Mouse (Mus musculus): Measurements from ENCODE around the gene Acmsd. TPM values are rescaled to one million over a fixed set of nuclear protein-coding genes. Genes with fewer than 3 reads are reported as not detected.

The Acmsd gene
- polyA plus RNA-seq, 2 experiments = 4.5 to 7.1 TPM

DNA sequence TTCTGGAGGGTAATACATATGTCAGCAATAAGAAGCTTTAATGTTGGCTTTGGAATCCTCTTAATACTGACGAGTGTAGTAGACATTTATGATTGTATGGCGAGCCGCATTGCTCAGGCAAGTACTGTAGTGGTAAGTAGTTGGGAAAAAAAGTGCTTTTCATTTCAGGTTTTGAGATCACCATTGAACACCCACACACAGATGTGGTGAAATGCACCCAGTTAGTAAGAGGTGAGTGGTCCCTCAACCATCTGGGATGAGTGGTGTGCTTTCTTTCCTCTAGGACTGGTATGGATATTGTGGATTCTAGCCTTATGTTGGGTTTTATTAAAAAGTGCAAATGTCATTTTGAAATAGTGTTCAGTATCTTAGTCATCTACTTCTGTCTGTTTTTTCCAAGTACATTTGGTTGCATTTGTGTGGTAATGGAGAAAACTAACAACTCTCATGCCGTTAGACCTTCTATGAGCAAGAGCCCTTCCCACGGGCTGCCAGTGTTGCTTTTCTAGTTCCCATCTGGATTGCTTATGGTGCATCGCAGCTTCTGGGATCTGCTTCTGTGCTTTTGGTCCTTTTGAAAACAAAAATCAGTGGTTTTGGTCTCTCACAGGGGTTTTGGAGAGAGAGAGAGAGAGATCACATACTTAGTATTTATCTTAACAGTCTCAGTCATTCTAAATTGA is 66.0 kb downstream of the Acmsd start:
- Histone ChIP-seq H3K4me2 (ENCODE audit: low read depth) (no peak overlapping the region), H3K9me3 (ENCODE audit: control insufficient read depth, low read length) (no peaks in the 10 kb centered on the region), H3K4me3 (ENCODE audit: insufficient read depth in 1 of 2, low read depth in 2 of 2, low read length in 2 of 2) (no peak overlapping the region), H3K9ac (replicated peaks) (no peak overlapping the region), H3K4me1 (replicated peaks; ENCODE audit: control insufficient read depth in 2 of 2, insufficient read depth in 2 of 2, low read length in 1 of 2) (no peaks in the 10 kb centered on the region), H3K36me3 (replicated peaks; ENCODE audit: control insufficient read depth, insufficient read depth, low read depth) (peaks cover 31% of the 10 kb centered on the region), H3K27ac (no peak overlapping the region), H3K27me3 (ENCODE audit: control insufficient read depth, insufficient read depth, low read length) (no peaks in the 10 kb centered on the region)
- 87% methylated on average over 6 of the region's 6 CpGs for WGBS (ENCODE audit: insufficient replicate concordance)
- ATAC-seq (ENCODE audit: insufficient read depth) (no peak), DNase-seq (ENCODE audit: low read depth in 3 of 3, low spot score in 3 of 3) (no peak)
- TF ChIP-seq CTCF (IDR thresholded peaks at IDR 0.05; ENCODE audit: low read depth) = no peak
- no peak for TF ChIP-seq EP300 (IDR thresholded peaks at IDR 0.05; ENCODE audit: low read depth)

DNA sequence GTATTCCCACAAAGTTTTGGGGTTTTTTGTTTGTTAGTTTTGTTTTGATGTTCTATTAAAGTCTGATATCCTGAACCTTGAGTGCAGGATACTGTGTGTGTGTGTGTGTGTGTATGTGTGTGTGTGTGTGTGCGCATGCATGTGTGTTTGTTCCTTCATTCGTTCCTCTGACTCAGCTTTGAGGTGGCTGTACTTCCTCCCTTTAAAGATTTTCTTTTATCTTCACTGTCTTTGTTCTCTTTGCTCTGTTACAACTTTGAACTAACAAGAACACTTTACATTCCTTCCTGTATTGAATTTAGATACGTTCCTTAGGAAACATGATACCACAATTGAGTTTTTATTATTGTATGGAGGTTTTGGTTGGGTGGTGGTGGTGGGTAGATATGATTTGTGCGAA is 67.1 kb downstream of the Acmsd start:
- H3K9me3 ChIP-seq (ENCODE audit: control insufficient read depth, low read length) = no peaks in the 10 kb centered on the region
- 64% methylated on average over 4 of the region's 4 CpGs for WGBS (ENCODE audit: insufficient replicate concordance)

DNA sequence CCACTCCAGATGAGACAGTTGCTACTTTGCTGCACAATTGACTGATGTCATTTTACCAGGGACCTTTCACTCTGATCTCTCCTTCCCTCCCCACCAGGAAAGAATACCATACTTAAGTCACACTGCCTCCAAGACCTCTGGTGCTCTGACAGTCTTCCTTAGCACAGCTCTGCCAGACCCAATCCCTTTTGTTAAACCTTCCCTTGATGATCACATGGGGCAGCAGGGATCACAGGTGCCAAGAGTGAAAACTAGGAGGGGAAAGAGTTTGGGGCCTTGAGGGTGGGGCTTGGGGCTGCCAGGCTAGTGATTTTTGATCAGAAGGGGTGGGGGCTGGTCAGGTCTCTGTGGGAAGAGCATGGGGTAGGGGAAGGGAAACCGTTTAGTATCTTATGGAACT is 67.5 kb downstream of the Acmsd start:
- Histone ChIP-seq H3K9me3 (ENCODE audit: control insufficient read depth, low read length) (no peaks in the 10 kb centered on the region), H3K36me3 (replicated peaks; ENCODE audit: control insufficient read depth, insufficient read depth, low read depth) (peaks cover 30% of the 10 kb centered on the region), H3K4me3 (ENCODE audit: insufficient read depth in 1 of 2, low read depth in 2 of 2, low read length in 2 of 2) (no peak overlapping the region), H3K27me3 (ENCODE audit: control insufficient read depth, insufficient read depth, low read length) (no peaks in the 10 kb centered on the region), H3K4me2 (ENCODE audit: low read depth) (no peak overlapping the region), H3K27ac (no peak overlapping the region), H3K4me1 (replicated peaks; ENCODE audit: control insufficient read depth in 2 of 2, insufficient read depth in 2 of 2, low read length in 1 of 2) (no peaks in the 10 kb centered on the region), H3K9ac (replicated peaks) (no peak overlapping the region)
- TF ChIP-seq EP300 (IDR thresholded peaks at IDR 0.05; ENCODE audit: low read depth) (no peak), CTCF (IDR thresholded peaks at IDR 0.05; ENCODE audit: low read depth) (no peak)
- DNase-seq (ENCODE audit: low read depth in 3 of 3, low spot score in 3 of 3) (no peak), ATAC-seq (ENCODE audit: insufficient read depth) (no peak)
- 56% methylated on average over 1 of the region's 1 CpGs for WGBS (ENCODE audit: insufficient replicate concordance)

More for the DNA sequence above, 67.1 kb downstream of the Acmsd start:
- H3K4me1 ChIP-seq (replicated peaks; ENCODE audit: control insufficient read depth in 2 of 2, insufficient read depth in 2 of 2, low read length in 1 of 2) = no peaks in the 10 kb centered on the region
- H3K9ac ChIP-seq (replicated peaks) = no peak overlapping the region
- TF ChIP-seq CTCF (IDR thresholded peaks at IDR 0.05; ENCODE audit: low read depth) (no peak), EP300 (IDR thresholded peaks at IDR 0.05; ENCODE audit: low read depth) (no peak)
- no peak overlapping the region for H3K4me2 ChIP-seq (ENCODE audit: low read depth)
- H3K36me3 ChIP-seq (replicated peaks; ENCODE audit: control insufficient read depth, insufficient read depth, low read depth) = peaks cover 33% of the 10 kb centered on the region
- ATAC-seq (ENCODE audit: insufficient read depth) (no peak), DNase-seq (ENCODE audit: low read depth in 3 of 3, low spot score in 3 of 3) (no peak)
- H3K27me3 ChIP-seq (ENCODE audit: control insufficient read depth, insufficient read depth, low read length) = no peaks in the 10 kb centered on the region
- no peak overlapping the region for H3K27ac ChIP-seq
- no peak overlapping the region for H3K4me3 ChIP-seq (ENCODE audit: insufficient read depth in 1 of 2, low read depth in 2 of 2, low read length in 2 of 2)

DNA sequence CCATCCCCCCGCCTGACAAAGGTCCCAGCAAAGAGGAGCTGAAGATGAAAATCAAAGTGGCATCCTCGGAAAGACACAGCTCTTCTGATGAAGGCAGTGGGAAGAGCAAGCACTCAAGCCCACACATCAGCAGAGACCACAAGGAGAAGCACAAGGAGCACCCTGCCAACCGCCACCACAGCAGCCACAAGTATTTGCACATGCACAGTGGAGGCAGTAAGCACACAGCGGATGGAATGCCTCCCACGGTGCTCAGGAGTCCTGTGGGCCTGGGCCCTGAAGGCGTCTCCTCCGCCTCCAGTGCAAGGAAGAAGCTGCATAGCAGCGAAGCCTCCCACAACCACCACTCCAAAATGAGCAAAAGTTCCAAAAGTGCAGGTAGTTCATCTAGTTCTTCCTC is 73.7 kb downstream of the Acmsd start:
- 87% methylated on average over 8 of the region's 8 CpGs for WGBS (ENCODE audit: insufficient replicate concordance)
- Histone ChIP-seq H3K9me3 (ENCODE audit: control insufficient read depth, low read length) (no peaks in the 10 kb centered on the region), H3K4me3 (ENCODE audit: insufficient read depth in 1 of 2, low read depth in 2 of 2, low read length in 2 of 2) (no peak overlapping the region), H3K27ac (no peak overlapping the region), H3K4me2 (ENCODE audit: low read depth) (no peak overlapping the region), H3K4me1 (replicated peaks; ENCODE audit: control insufficient read depth in 2 of 2, insufficient read depth in 2 of 2, low read length in 1 of 2) (no peaks in the 10 kb centered on the region), H3K36me3 (replicated peaks; ENCODE audit: control insufficient read depth, insufficient read depth, low read depth) (peaks cover 45% of the 10 kb centered on the region), H3K9ac (replicated peaks) (no peak overlapping the region), H3K27me3 (ENCODE audit: control insufficient read depth, insufficient read depth, low read length) (no peaks in the 10 kb centered on the region)
- TF ChIP-seq EP300 (IDR thresholded peaks at IDR 0.05; ENCODE audit: low read depth) = no peak
- TF ChIP-seq CTCF (IDR thresholded peaks at IDR 0.05; ENCODE audit: low read depth) = no peak
- ATAC-seq (ENCODE audit: insufficient read depth) = no peak
- no peak for DNase-seq (ENCODE audit: low read depth in 3 of 3, low spot score in 3 of 3)

DNA sequence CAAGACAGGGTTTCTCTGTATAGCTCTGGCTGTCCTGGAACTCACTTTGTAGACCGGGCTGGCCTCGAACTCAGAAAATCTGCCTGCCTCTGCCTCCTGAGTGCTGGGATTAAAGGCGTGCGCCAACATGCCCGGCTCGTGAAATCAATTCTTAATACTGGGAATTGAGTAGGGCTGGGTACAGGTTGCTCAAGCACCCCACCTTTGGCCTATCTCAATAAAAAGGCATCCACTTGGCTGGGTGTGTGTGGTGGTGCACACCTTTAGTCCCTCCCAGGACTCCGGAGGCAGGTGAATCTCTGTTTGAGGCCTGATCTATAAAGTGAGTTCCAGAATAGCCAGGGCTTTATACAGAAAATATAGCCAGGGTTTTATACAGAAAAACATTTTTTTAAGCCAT is 79.5 kb downstream of the Acmsd start:
- H3K27me3 ChIP-seq (ENCODE audit: control insufficient read depth, insufficient read depth, low read length) = no peaks in the 10 kb centered on the region; the same call in 1 of the 2 replicates
- TF ChIP-seq CTCF (IDR thresholded peaks at IDR 0.05; ENCODE audit: low read depth) (no peak), EP300 (IDR thresholded peaks at IDR 0.05; ENCODE audit: low read depth) (no peak)
- ATAC-seq (ENCODE audit: insufficient read depth) (no peak), DNase-seq (ENCODE audit: low read depth in 3 of 3, low spot score in 3 of 3) (no peak)
- no peak overlapping the region for H3K27ac ChIP-seq
- no peak overlapping the region for H3K4me2 ChIP-seq (ENCODE audit: low read depth)
- no peak overlapping the region for H3K9ac ChIP-seq (replicated peaks)
- no peaks in the 10 kb centered on the region for H3K9me3 ChIP-seq (ENCODE audit: control insufficient read depth, low read length)
- H3K4me3 ChIP-seq (ENCODE audit: insufficient read depth in 1 of 2, low read depth in 2 of 2, low read length in 2 of 2) = no peak overlapping the region
- H3K4me1 ChIP-seq (replicated peaks; ENCODE audit: control insufficient read depth in 2 of 2, insufficient read depth in 2 of 2, low read length in 1 of 2) = no peaks in the 10 kb centered on the region
- peaks cover 11% of the 10 kb centered on the region for H3K36me3 ChIP-seq (replicated peaks; ENCODE audit: control insufficient read depth, insufficient read depth, low read depth)
- 90% methylated on average over 7 of the region's 7 CpGs for WGBS (ENCODE audit: insufficient replicate concordance)
